Mouse (Mus musculus) retina, embryonic 14.5 days (tissue): ENCODE results near the gene Tnfrsf23.
"Not testable (repeated sequence)": the region's sequence is repeated elsewhere in the genome, so short reads cannot be mapped to it uniquely, and the experiment has no call there.

Experiments used
- DNase-seq: peaks from one replicate; pipeline ENCODE4 v3.0.0-alpha.2; 2015; ENCODE audit warnings: low spot score

Tnfrsf23 gene

DNA sequence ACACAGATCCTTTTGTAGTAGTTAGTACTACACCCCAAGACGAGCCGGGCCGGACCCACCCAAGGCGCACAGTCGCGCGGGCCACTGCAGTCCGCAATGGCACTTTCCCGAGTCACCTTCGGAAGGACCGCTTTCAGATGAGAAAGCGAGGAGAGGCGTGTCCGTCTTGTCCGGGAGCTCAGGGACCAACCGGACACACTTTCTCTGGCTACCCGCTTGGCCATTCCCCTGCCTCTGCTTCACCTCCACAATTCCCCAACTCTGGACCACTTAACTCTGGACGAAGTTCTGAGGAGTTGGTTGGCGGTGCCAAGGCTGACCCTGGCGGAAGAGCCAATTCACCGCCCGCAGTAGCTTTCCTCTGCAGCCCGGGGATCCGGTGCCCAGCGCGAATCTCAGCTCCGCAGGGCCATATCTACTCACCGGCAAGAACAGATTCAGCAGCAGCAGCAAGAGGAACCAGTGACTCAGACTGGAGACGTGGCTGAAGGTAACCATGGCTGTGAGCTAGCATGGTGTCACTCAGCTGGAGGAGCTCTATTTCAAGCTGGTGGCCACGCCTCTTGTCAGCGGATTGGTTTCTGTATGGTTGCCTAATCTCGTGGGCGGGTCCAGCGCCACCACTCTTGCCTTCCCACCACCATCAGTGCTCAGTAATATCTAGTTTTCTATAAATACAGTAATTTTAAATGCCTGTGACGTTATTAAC, at the start of gene Tnfrsf23:
TSS of gene Tnfrsf23 (minus strand) at position 514 of the 709 bp plus-strand sequence.
- DNase-seq = peak; percentile 77

DNA sequence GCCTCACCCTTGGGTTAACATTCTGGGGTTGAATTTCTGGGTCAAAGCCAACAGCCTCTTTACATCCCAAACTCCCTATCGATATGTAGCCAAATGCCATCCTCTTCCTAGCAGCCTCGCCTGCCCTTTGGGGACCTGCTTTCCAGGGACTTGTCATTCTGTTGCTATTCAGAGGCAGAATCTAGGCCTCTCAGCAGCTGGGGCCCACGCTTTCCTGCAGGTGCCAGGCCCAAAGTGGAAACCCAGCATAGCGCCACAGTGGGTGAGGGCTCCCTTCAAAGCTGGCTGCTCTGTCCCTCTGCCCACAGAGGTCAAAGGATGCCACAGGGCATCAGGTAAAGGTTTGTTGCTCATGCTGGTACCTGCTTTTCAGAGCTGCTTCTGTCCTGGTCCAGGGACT, 48.1 kb upstream of the Tnfrsf23 start:
- no peak for DNase-seq

DNA sequence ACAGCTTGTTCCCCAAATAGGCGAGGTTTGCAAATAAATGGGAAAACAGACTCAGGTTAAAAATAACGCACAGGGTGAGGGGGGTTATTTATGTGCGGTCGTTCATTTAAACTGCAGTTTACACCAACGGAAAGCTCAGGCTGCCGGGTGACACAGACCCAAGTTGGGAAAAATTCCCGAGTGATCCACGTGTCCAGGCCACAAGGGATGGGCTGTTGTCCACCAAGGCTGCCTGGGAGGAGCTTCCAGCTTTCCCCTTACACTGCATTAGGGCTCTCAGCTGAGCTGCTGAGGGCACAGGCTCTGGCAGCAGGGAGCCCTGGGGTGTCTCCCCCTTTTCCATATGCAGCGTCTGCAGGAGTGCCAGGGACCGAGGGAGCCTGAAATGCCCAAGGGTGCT, 44.2 kb upstream of the Tnfrsf23 start:
- DNase-seq = no peak

DNA sequence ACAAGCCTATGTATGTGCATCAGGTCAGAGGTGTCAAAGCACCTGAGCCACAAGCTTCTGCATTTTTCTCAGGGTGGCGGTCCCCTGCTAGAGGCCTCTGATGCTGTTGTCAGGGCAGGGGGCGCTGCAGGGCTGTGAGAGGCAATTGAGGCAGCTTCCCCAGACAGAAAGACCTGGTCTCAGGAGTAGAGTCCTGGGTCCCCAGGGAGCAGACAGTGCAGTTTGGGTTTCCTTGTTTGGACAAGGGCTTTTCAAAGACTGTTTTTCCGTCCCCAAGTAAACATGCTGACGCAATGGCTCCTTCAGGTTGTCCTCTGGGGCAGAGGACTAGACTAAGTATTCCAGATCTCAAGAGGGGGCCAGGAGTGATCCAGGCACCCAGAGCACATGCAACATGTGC, 40.7 kb upstream of the Tnfrsf23 start:
- no peak for DNase-seq

DNA sequence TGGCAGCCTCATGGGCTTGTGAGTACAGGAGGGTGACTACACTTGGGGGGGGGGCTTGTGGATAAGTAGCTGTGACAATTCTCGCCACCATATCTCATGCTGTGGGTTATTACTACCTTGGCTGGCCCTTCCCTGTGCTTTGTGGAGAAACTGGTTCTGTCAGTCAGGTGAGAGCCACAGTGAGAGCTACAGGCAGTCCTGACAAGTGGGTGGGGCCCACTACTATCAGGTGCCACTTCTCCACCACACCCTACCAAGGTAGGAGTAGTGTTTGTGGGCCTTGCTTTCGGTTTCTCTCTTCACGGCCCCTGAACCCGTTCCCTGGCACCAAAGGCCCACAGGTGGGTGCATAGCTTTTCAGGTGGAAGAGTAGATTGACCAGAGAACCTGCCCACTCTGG, 38.2 kb upstream of the Tnfrsf23 start:
- DNase-seq = no peak

DNA sequence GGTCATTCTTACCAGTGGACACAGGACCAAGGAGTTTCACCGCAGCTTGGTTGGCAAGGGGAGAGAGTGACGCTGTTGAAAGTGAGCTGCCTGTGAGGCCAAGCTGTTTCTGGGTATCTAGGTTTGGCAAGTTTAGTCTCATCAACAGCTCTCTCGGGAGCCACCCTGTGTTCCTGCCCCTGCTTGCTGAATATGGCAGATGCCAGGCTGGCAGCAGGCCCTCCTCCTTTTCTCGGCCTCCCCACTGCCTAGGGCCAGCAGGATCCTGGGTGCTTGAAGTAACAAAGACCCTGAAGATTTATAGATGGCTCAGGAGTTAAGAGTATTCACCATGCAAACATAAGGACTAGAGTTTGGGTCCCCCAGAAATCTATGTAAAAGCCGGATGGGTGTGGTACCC, 37.0 kb upstream of the Tnfrsf23 start:
- DNase-seq = no peak

DNA sequence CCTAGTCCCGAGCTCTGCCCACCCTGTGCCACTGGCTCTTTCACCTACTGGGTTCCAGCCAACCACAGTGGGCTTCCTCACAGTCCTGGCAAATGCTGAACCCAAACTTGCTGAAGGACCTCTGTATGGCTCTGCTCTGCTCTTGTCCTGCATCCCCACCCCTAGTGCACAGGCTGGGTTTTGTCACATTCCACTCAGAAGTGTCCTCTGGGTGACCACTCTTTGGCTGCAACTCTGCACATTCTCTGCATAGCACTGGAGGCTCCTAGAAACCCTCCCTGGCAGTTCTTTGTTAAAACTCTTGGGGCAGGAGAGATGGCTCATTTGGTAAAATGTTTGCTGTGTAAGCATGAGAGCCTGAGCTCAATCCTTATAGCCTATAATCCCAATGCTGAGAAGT, 32.1 kb upstream of the Tnfrsf23 start:
- no peak for DNase-seq

DNA sequence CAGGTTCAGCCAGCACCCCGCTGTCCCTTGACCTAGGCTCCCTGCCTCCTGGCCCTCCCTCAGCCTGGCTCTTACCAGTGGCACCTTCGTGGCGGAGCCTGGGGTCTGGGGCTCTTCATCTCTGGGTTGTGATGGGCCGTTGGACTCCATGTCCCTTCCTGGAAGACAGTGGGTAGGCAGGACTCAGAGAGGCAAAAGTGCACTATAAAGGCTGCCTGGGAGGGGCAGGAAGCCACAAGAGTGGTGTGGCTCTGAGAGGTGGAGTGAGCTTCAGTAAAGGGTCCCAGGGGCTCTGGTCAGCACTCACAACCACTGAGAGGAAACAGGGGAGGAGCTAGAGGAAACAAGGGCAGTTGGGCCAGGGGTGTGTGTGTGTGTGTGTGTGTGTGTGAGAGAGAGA, 27.7 kb upstream of the Tnfrsf23 start:
- no peak for DNase-seq

DNA sequence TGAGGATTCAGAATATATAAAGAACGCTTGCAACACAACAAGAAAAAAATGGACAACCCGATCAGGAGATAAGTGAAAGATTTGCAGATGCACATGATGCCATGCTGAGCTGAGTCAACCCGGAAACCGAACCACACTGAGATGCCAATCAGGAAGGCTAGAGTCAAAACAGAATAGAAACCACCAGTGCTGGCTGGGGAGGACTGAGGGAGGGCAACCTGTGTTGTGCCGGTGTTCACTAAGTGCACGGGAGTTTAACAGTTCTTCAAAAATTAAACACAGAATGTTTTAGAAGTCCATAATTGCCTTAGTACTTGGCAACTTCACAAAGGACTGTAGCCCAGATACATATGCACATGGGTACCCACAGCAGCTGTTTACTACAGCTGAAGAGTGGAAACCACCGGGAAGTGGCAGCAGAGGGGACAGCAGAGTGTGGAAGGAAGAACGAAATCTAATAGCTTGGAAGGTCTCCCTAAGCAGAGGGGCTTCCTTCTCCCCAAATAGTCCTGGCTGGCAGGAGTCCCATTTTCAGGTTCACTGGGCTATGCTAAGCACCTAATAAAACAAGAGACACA, 27.2 kb upstream of the Tnfrsf23 start:
- DNase-seq = no peak

DNA sequence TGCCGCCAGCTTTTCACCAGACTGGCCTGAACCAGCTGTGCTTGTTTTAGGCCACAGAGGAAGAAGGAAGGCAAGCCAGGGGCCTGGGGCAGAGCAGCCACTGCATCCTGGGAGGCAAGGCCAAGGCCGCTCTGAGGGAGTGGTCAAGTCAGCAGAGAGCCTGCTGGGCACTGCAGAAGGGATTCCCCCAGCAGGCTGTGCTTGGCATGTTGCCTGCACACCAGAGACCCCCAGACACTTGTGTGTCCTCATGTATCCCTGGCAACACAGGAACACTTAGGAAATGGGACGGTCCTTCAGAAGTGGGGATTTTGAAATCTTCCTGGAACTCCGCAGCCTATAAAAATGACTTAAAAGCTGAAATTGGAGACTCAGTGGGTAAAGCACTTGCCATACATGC, 26.4 kb upstream of the Tnfrsf23 start:
- DNase-seq = no peak

DNA sequence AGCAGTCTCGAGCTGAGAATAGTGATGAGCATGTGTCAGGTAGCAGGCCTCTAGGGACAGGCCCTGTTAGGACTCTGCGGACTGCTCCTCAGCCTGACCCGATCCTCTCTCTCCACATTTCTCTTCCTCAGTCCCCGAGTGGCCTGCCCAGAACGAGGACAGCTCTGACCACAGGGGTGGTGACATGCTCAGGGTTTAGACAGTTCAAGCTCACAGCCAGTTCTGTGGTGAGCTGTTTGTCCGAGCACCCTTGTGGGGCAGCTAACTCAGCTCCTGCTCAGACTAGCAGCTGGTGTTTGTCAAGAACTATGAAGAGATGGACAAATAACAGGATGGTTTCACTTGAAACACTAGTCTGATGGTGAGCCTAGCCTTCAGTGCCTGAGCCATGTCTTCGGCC, 25.7 kb upstream of the Tnfrsf23 start:
- no peak for DNase-seq

DNA sequence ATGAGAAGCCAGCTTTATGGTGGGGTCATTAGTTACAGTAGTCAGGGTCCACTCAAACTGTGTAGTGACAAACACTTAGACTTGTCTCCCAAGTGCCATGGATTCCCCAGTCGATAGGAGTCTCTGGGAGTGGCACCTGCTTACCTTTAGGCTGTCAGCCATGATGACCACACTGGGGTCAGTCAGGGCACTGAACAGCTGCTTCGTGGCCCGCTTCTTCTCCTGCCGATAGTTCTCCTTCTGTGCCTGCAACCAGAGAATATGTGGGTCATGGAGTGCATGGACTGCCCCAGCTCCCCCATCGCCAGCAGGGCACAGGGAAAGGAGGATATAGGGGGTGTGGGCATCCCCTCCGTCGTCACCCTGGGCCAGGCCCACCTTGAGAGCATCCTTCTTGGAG, 23.7 kb upstream of the Tnfrsf23 start:
- DNase-seq = no peak

DNA sequence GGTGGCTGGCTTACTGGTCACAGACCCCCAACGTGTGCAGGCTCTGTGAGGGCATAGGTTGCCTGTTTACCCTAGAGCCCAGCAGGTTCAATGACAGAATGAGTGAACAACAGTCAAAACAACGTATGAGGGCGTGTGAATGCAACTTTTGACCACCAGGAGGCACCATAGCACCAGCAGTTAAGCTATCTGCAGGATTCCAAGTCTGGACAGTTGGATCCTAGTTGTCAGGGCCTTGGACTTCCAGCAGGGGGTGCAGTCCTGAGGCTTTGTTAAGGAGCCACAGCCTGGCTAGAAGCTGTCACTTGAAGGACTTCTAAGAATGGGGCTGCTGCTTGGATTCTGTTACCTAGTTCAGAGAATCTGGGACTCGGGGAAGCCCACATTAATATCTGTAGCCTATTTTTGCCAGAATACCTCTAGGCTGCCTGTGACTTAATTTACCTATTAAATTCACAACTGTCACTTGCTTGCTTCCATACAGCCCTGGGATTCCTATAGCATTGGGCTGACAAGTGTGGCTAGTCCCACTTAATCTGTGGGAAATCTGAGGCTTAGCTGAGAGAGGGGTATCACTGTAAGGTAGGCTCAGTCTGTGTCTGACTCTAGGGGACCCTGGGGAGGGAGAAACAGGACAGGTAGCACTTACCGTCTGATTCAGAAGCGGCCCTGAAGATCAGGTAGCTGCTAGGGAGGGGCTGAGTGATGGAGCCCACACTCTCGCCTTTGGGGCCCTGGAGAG, 21.2 kb upstream of the Tnfrsf23 start:
- peak; percentile 99 for DNase-seq

DNA sequence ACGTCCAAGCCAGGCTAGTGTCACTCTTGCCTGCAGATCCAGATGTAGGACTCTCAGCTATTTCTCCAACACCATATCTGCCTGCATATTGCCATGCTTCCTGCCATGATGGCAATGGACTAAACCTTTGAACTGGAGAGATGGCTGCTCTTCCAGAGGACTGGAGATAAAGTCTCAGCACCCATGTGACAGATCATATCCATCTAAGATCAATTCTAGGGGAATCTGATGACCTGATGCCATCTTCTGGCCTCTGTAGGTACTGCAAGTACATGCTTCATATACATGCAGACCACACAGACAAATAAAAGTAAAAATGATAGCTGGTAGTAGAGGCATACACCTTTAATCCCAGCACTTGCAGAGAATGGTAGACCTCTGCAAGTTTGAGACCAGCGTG, 10.5 kb upstream of the Tnfrsf23 start:
- DNase-seq = peak; percentile 54

DNA sequence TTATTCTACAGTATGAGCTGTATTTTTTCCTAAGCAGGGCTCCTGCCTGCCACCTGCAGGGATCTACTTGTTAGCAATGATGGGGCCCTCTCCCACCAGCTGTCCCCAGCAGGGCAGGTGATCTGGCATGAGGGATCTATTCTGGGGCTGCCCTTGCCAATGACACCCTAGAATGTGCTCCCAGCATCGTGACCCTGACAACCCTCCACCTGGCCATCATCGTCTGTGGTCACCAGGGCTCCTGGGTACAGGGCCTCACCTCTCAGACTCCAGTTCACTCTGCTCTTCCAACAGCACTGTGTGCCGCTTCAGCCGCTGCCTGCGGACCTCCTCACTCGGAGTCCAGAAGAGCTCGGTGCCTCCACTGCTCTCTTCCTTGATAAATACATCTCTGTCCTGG, 8.9 kb upstream of the Tnfrsf23 start:
- DNase-seq = no peak

DNA sequence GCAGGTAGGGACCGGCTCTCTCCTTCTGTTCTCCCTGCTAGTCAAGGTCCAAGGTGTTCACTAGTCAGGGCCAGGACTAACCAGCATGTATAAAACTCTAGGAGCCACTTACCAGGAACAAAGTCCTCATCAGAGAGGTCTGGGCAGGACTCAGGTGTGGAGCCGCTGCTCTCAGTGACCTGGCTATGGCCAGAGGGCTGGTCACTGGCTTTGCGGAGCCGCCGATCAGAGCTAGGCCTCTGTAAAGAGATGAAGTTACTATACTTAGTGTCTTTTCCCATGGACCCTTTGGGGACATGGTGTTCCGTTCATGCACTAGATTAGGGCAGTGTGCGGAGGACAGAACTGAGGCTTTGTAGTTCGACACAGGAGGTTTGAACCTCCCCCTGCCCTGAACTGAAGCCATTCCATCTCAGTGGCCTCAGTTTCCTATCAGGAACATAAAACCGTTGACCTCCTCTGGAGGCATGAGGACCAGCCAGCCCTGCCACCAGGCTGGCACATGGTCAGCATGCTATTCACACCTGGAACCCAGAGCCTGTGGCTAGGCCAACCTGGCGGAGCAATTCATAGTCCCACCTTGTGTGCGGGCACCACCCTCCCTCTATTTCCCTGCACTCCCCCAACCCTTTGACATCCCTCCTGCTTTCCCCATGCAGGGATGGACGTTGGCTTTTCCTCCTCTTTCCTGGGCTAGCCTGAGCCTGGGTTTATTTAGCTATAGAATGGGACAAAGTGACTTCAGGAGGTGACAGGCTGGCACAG, 7.3 kb upstream of the Tnfrsf23 start:
- DNase-seq = no peak

DNA sequence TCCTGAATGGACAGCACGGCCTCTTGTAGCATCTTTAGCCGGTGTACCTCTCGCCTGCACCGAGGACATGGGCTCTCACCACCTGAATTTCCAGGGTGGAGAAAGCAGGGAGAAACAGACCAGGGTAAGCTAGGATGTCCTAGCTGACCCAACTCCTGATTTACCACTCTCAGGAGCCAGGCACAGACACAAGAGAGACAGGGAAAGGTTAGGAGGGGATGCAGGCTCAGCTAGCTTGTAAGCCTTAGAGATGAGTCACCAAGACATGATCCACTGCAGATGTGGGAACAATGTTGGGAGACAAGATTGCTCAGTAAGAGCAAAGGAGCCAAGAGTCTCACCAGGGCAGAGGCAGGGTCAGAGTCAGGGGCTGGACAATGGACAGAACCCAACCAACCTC, 6.2 kb upstream of the Tnfrsf23 start:
- no peak for DNase-seq

DNA sequence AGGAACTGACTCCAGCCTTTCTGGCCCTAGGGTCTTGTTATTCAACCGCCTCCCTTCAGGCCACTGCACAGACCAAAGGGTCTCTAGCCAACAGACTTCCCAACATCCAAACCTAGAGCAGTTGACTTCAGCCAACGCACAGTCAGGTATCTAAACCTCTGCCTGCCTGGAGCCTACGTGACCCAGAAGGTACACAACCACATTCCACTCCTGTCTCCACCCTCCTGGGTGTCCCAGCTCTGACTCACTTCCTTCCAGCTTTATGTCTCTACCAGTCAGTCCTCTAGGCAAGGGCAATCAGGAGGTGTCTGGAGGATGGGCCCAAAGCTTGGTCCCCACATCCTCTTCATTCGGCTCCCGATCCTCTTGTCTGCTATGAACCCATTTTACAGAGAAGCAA, 5.5 kb upstream of the Tnfrsf23 start:
- no peak for DNase-seq

DNA sequence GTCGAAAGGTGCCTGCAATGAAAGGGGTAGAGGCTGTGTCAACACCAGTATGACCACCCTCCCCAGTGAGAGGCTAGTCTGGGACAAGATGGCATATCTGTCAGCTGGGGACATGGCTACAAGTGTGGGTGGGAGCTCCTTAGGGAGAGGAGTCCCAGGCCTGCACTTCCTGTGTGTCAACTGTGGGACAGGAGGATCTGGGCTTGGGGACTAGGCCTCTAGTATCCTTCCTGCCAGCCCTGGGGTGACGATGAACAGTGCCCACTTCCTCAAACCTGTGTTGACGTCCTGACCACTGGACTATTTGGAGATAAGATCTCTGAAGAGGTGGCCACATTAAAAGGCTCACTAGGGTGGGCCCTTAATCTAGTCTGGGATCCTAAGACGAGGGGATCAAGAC, 4.3 kb upstream of the Tnfrsf23 start:
- DNase-seq = no peak

DNA sequence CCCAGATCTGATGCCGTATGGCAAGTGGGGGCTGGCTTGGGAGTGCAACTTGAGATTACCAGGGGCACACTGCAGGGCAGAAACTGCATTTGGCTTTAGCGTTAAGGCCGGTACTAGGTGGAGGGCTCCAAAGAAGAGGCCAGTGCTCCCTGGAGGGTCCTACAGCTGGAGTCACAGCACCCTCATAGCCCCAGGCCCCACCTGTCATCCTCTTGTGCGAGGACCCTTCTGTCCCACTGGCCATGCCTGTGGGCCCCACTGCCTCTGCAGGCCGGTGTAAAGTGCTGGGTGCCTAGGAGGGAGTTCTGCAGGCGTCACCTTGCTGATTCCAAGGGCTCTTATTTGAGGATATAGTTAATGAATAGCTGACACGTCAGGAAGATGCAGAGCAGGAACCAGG, 3.8 kb upstream of the Tnfrsf23 start:
- DNase-seq = no peak

DNA sequence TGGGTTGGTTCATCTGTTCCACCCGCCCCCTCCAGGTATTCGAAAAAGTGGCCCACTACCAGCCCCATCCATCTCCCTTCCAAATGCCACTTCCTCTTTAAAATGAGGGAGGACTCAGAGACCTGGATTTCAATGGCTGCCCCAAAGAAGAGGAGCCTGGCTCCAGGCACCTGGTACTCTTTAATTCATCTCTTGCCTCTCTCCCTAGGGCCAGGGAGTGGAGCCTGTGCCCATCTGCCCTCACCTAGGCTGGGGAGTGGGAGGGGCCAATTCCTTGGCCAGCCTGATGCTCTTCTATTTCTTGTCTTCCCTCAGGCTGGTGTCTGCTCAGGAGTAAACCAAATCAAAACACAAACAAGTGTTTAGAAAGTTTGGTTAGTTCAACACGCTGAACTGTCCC, 1.0 kb upstream of the Tnfrsf23 start:
- DNase-seq = not testable (repeated sequence)

DNA sequence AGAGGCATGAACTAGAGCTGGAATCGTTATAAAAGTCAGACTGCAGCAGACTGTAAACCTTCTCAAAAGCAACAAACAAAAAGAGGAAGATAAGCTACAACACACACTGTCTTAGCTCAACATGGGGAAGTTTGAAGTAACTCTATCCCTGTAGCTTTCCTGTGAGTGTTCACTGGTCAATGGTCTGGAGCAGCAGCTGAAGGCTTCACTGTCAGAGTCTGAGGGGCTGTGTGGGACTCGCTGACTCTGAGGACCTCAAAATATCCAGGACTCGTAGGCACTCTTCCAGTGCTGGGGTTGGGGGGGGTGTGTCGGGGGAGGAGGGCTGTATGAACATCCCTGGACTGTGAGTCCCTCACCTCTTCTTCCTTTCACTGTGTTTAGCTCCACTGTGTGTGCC, 519 bp upstream of the Tnfrsf23 start:
- DNase-seq = not testable (repeated sequence)

DNA sequence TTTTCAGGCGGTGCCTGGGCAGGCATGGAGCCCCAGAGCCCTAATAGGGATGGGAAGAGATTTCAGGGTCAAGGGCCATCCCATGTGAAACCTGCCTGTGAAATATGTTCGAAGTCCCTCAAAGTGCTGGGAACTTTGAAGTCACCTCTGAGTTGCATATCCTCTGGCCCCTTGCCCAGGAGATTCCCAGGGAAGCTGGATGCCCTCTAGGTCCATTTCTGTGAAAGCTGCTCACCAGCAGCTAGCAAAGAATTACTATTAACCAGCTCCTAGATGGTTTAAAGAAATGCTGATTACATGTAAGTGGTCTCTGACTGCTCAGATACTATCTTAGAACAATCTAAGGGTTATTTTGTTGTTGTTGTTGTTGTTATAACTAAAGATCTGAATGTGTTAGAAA, 1.1 kb downstream of the Tnfrsf23 start:
- DNase-seq = not testable (repeated sequence)
